Mouse (Mus musculus) C2C12 (cell line): Measurements from ENCODE around the gene Chd9. TPM values are rescaled to one million over a fixed set of nuclear protein-coding genes. Genes with fewer than 3 reads are reported as not detected.

Experiments
- H3K27me3 ChIP-seq: one replicate; pipeline ENCODE4 v1.6.1; 2011; ENCODE audit not compliant: control insufficient read depth, insufficient read depth, insufficient read length
- H3K36me3 ChIP-seq: one replicate; pipeline ENCODE4 v1.6.1; 2011; ENCODE audit not compliant: control insufficient read depth, insufficient read depth
- H3K4me3 ChIP-seq: one replicate; pipeline ENCODE4 v1.5.1; 2011; ENCODE audit warnings: mild to moderate bottlenecking, control low read depth; ENCODE audit not compliant: poor library complexity, insufficient read depth, severe bottlenecking
- H3K79me2 ChIP-seq: one replicate; pipeline ENCODE4 v1.6.1; 2011; ENCODE audit not compliant: control insufficient read depth, insufficient read depth
- H3K79me3 ChIP-seq: one replicate; pipeline ENCODE4 v1.6.1; 2011; ENCODE audit warnings: low read depth, control low read depth
- H3ac ChIP-seq: one replicate; pipeline ENCODE3; 2011; ENCODE audit warnings: low read depth; ENCODE audit not compliant: control insufficient read depth, insufficient read length
- CEBPB ChIP-seq: IDR thresholded peaks from one replicate; pipeline ENCODE4 v1.6.1; 2011; ENCODE audit warnings: low read depth, mild to moderate bottlenecking, control low read depth, moderate library complexity
- CTCF ChIP-seq: IDR thresholded peaks from one replicate; pipeline ENCODE4 v1.5.1; 2011; ENCODE audit not compliant: control insufficient read depth, insufficient read depth, insufficient read length
- FOSL1 ChIP-seq: IDR thresholded peaks from one replicate; pipeline ENCODE4 v1.8.0; 2011; ENCODE audit warnings: mild to moderate bottlenecking, low read length; ENCODE audit not compliant: poor library complexity, insufficient read depth, severe bottlenecking
- MAX ChIP-seq: IDR thresholded peaks from one replicate; pipeline ENCODE4 v1.6.1; 2011; ENCODE audit warnings: mild to moderate bottlenecking, control low read depth
- MYOD1 ChIP-seq: IDR thresholded peaks from one replicate; pipeline ENCODE4 v1.6.1; 2011; ENCODE audit warnings: low read depth; ENCODE audit not compliant: control insufficient read depth, insufficient read length
- MYOG ChIP-seq: IDR thresholded peaks from one replicate; pipeline ENCODE4 v1.6.1; 2011; ENCODE audit not compliant: control insufficient read depth, insufficient read length; ENCODE audit errors: extremely low read depth
- USF1 ChIP-seq: IDR thresholded peaks from one replicate; pipeline ENCODE4 v1.6.1; 2011; ENCODE audit warnings: low read depth, mild to moderate bottlenecking, control low read depth, moderate library complexity
- polyA plus RNA-seq: library from polyadenylated mRNA; unstranded; fragments of >200 nt; fragmentation: generic; extraction: Trizol; gene quantifications from one replicate; pipeline ENCODE4 v1.2.1, GENCODE M21; 2012; ENCODE audit warnings: missing spikeins

The Chd9 gene
- polyA plus RNA-seq, 1 experiment = 18.4 TPM

DNA sequence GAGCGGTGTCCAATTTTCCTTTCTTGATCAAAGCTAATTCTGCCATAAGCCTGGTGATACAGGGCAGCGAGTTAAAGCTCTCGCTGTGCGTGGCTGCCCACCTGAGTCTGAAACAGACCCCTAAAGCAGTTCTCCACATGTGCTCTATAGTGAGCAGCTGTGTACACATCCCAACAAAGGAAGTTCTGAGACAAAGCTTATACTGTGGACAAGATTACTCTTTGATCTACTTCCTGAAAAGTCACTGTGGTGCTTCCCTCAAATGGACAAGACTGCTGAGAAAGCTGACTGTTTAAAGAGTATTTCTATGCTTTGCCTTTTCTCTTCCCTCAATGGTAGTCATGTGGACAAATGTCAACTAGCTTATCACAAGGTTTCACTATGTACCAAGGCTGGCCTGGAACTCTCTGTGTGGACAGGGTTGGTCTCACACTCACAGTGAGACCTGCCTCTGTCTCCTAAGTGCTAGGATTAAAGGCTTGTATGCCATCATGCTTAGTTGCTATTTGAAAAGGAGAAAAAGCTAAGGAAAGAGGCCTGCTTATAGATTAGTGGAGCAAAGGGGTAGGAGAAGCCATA lies 110.3 kb downstream of the Chd9 start:
- H3K36me3 ChIP-seq = no peaks in the 10 kb centered on the region
- no peak overlapping the region for H3ac ChIP-seq
- H3K27me3 ChIP-seq = no peaks in the 10 kb centered on the region
- no peak overlapping the region for H3K4me3 ChIP-seq
- TF ChIP-seq MYOD1 (no peak), CTCF (no peak), USF1 (no peak), FOSL1 (no peak), MAX (no peak), MYOG (no peak)
- H3K79me3 ChIP-seq = no peaks in the 10 kb centered on the region
- no peaks in the 10 kb centered on the region for H3K79me2 ChIP-seq

DNA sequence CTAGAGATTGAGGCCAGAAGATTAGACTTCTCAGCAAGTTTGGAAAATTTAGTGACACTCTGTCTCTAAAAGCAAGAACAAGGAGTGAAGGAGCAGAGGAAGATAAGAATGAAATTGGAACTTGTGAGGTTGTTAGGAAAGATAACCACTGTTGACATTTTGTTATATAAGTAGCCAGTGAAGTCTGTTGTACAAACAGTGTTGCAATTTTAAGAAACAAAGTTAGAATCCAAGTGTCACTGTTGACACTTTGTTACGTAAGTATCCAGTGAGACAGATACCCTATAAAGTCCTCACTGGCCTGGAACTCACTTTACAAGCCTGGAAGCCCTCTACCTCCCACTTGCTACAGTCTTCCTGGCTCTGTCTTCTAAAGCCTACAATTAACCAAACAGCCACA lies 111.7 kb downstream of the Chd9 start:
- no peaks in the 10 kb centered on the region for H3K27me3 ChIP-seq
- no peak overlapping the region for H3ac ChIP-seq
- H3K36me3 ChIP-seq = no peaks in the 10 kb centered on the region
- H3K79me2 ChIP-seq = no peaks in the 10 kb centered on the region
- H3K4me3 ChIP-seq = no peak overlapping the region
- no peak for TF ChIP-seq CEBPB
- no peak for TF ChIP-seq MYOG
- H3K79me3 ChIP-seq = no peaks in the 10 kb centered on the region

- TF ChIP-seq CTCF (no peak), FOSL1 (no peak), CEBPB (no peak), MAX (no peak), MYOG (no peak), MYOD1 (no peak), USF1 (no peak)
- Histone ChIP-seq H3K79me2 (no peaks in the 10 kb centered on the region), H3K79me3 (no peaks in the 10 kb centered on the region)
These were observed 115.6 kb downstream of the Chd9 start for GRCm38 (mm10) chr8:90943770-90944169.

GRCm38 (mm10) chr8:90954802-90955760 lies 126.9 kb downstream of the Chd9 start:
- Histone ChIP-seq H3K79me2 (peaks cover 7% of the 10 kb centered on the region), H3K79me3 (no peaks in the 10 kb centered on the region), H3K27me3 (no peaks in the 10 kb centered on the region), H3K36me3 (peaks cover under 1% of the 10 kb centered on the region), H3K4me3 (peak overlapping the region; percentile 33), H3ac (peak overlapping the region; percentile 85)
- TF ChIP-seq MYOD1 (no peak), USF1 (no peak), MAX (no peak), MYOG (no peak), CEBPB (no peak), CTCF (no peak), FOSL1 (no peak)

More at GRCm38 (mm10) chr8:90943770-90944169, 115.6 kb downstream of the Chd9 start:
- H3K27me3 ChIP-seq = no peaks in the 10 kb centered on the region
- no peak overlapping the region for H3ac ChIP-seq
- no peaks in the 10 kb centered on the region for H3K36me3 ChIP-seq
- no peak overlapping the region for H3K4me3 ChIP-seq

- peak overlapping the region; percentile 33 for H3K4me3 ChIP-seq
- peaks cover 4% of the 10 kb centered on the region for H3K36me3 ChIP-seq
- TF ChIP-seq MAX (no peak), FOSL1 (no peak), USF1 (no peak), CEBPB (no peak), MYOD1 (no peak), MYOG (no peak), CTCF (no peak)
- H3K79me3 ChIP-seq = peaks cover 3% of the 10 kb centered on the region
- H3ac ChIP-seq = no peak overlapping the region
- H3K27me3 ChIP-seq = no peaks in the 10 kb centered on the region
- peaks cover 13% of the 10 kb centered on the region for H3K79me2 ChIP-seq
These were observed 127.6 kb downstream of the Chd9 start for GRCm38 (mm10) chr8:90955761-90956136.

GRCm38 (mm10) chr8:90956390-90956789 lies 128.2 kb downstream of the Chd9 start:
- peaks cover 4% of the 10 kb centered on the region for H3K36me3 ChIP-seq
- H3K4me3 ChIP-seq = peak overlapping the region; percentile 33
- H3K79me3 ChIP-seq = peaks cover 3% of the 10 kb centered on the region
- H3ac ChIP-seq = no peak overlapping the region
- H3K79me2 ChIP-seq = peaks cover 13% of the 10 kb centered on the region
- no peak for TF ChIP-seq CEBPB
- TF ChIP-seq FOSL1 = no peak
- TF ChIP-seq MYOG = no peak
- no peak for TF ChIP-seq MYOD1
- no peak for TF ChIP-seq CTCF
- no peak for TF ChIP-seq MAX
- no peak for TF ChIP-seq USF1
- H3K27me3 ChIP-seq = no peaks in the 10 kb centered on the region
